Mouse (Mus musculus): Measurements from ENCODE around the gene Ackr4.

GRCm38 (mm10) chr9:104102901-104103300 lies 23.8 kb downstream of the Ackr4 start:
- no peak for TF ChIP-seq CTCF (IDR thresholded peaks at IDR 0.05; ENCODE audit: low read depth)
- TF ChIP-seq EP300 (IDR thresholded peaks at IDR 0.05; ENCODE audit: low read depth), result no peak
